Mouse (Mus musculus) mouse embryonic stem cell (cell line): Measurements from ENCODE around the gene Zc3h18.

Experiments used
- in situ Hi-C, 2 experiments: fragments of 300-500 bp; cut with MboI; formaldehyde crosslinking; loops; 1 replicate in 1 of 2; 3 replicates in 1 of 2; pipeline ENCODE4 v1.14.3; 2019 to 2020; ENCODE audit warnings: low sequenced_read_pairs in 2 of 2, low pct_unique_long_range_greater_than_20kb in 1 of 2, mixed read lengths in 1 of 2; ENCODE audit not compliant: unreplicated experiment in 1 of 2

The Zc3h18 gene

GRCm38 (mm10) chr8:122430058-122430636, 53.7 kb downstream of the Zc3h18 start:
- in situ Hi-C loops = no loop called here

DNA sequence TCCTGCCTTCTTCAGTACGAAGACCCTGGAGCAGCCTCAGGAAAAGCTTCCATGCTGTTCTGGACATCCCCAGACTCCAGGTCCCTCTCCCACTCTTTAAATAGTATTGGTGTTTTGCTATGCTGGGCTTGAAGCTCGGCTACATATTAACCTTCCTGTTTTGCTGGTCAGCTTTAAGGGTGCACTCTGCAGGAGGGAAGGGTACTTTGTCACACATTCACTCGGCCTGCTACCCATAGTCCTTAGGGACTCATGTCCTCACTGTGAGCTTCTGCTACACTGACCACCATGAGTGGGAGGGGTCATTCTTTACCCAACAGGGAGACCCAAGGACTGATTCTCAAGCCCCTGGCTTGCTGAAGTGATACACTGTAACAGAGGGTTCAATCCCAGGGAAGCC, 54.2 kb downstream of the Zc3h18 start:
- in situ Hi-C loops = no loop called here

DNA sequence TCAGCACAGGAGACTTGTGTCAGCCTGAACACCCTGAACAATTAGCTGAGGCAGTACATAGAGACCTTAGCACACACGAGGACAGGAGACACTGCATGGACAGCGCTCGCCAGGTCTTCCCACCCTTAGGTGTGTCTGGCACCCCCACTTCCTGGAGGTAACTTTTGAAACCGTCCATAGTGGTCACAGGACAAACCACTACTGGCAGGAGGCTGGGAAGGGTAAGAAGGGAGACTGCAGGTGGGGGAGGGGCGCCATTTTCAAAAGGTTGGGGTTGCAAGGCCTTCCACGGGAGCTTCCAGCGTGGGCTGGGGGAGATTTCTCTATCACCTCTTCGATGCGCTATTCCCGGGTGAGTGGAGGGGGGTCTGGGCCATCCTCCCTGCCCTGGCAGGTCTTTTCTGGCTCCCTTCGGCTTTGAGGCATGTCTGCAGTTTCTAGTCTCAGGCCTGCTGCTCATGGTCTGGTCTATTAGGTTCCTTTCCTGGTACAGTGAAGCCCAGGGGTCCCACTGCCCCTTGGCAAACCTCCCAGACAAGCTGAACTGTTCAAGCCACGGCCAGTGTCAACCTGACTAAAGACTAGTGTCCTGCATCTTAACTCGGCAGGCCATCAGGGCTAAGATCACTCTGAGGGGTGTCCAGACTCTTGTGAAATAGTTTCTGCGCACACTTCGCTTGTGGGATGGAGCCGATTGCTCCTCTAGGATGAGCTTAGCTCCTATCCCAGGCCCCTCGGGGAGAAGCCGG, 55.5 kb downstream of the Zc3h18 start:
- in situ Hi-C loops = no loop called here

DNA sequence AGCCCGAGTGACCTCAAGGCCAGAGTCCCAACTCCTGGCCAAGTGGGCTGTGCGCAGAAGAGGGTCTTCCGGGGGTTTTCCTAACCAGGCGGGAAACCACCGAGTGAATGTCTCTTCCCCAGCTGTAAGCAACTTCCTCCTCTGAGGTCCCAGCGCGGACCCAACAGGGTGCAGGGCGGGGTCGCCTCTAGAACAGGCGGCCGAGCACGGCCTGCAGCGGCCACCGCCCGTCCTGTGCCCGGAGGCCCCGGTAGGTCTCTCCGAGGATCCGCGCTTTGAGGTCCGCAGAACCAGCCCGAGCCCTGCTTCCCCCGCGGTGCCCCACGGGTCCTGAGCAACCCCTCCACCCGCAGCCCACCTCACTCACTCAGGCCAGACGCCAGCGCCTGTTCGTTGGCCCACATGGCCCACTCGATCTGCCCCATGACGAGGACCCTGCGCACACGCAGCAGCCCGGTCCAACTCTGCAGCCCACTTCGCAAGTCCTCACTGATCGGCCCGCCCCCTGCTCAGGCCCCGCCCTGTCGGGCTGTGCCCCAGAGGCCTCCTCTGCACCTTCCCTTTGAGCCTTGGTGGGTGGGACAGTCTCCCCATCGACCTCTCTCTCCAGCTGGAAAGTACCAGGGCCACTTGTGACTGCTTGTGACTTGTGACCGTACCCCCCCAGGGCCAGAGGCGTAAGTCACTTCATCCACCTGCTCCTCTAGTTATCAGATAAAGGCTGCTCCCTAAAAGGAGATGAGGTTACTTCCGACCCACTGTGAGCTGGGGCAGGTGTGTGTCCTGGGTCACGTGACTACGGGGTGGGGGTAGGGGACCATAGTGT, 56.2 kb downstream of the Zc3h18 start, which contains the start of gene Cyba:
TSS of gene Cyba (minus strand) at position 488 of the 826 bp plus-strand sequence.
- in situ Hi-C loops = no loop called here

DNA sequence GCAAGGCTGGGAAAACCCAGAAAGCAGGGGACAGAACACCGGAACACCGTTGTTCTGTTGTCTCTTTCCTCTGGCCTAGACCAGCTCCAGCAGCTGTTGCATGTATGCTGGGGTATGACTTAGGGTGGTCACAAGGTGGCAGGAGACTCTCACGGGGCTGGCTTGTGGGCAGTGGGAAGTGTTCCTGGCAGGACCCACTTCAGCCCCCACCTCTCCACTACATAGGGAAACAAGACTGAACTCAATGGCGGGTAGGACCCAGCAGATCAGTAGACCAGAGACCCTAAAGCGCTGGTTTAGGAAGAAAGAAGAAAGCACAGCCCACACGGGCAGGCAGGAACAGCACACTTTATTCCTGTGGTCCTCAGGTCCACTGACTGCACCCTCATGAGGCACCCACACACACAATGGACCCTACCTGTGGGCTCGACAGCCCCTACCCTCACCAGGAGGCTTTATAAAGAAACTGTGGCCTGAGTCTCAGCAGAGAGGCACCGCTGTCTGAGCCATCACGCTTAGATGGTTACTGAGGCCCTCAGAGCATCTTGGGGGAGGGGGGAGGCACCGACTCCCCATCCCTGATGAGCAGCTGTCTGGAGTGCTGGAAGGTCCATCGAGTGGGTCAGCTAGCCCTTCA, 57.0 kb downstream of the Zc3h18 start:
- in situ Hi-C loops = no loop called here

DNA sequence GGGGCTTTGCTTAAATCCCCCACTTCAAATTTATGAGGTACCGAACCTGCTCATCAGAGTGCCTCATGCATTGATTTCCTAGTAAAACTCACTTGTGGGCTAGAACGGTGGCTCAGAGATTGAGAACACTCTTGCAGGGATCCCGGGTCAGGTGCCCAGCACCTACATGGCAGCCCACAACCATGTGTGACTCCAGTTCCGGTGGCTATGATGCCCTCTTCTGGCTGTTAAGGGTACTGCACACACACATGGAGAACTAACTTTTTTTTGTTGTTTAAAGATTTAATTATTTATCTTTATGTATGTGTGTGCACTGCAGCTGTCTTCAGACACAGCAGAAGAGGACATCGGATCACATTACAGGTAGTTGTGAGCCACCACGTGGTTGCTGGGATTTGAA, 59.0 kb downstream of the Zc3h18 start:
- in situ Hi-C loops = no loop called here

DNA sequence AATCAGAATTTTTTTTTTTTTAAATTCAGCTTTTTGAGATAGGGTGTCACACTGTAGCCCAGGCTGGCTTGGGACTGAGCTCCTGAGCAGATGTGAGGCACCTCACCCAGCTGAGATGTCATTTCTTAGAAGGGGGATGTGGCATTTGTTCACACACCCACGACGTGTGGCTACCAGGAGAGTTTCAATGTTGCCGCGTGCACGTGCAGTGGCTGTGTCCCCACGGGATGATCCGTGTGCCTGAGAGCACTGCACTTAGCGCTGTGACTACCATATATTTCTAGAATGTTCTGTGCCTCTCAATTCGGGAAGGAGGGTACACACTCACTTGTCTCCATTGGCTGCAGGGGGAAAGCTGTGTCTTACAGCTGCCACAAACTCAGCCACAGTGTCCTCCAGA, 59.7 kb downstream of the Zc3h18 start:
- in situ Hi-C loops = no loop called here

GRCm38 (mm10) chr8:122436586-122437125, 60.2 kb downstream of the Zc3h18 start:
- in situ Hi-C loops = no loop called here

- in situ Hi-C loops = no loop called here
Measured at GRCm38 (mm10) chr8:122437708-122438331, 61.4 kb downstream of the Zc3h18 start.

- in situ Hi-C loops = no loop called here
Measured at GRCm38 (mm10) chr8:122439336-122439735, 62.9 kb downstream of the Zc3h18 start.

GRCm38 (mm10) chr8:122441326-122441725, 64.9 kb downstream of the Zc3h18 start:
- in situ Hi-C loops = no loop called here

GRCm38 (mm10) chr8:122442356-122442755, 65.9 kb downstream of the Zc3h18 start:
- in situ Hi-C loops = no loop called here

- in situ Hi-C loops = no loop called here
Measured at GRCm38 (mm10) chr8:122442781-122443180, 66.4 kb downstream of the Zc3h18 start.

- in situ Hi-C loops = no loop called here
Measured at GRCm38 (mm10) chr8:122443262-122444006, 67.0 kb downstream of the Zc3h18 start, which contains the start of gene Mvd. Gene Mvd, minus strand, starts transcription at chr8:122443422.

- in situ Hi-C loops = no loop called here
Measured at GRCm38 (mm10) chr8:122444058-122444748, 67.8 kb downstream of the Zc3h18 start.

GRCm38 (mm10) chr8:122445203-122445602, 68.8 kb downstream of the Zc3h18 start:
- in situ Hi-C loops = no loop called here

DNA sequence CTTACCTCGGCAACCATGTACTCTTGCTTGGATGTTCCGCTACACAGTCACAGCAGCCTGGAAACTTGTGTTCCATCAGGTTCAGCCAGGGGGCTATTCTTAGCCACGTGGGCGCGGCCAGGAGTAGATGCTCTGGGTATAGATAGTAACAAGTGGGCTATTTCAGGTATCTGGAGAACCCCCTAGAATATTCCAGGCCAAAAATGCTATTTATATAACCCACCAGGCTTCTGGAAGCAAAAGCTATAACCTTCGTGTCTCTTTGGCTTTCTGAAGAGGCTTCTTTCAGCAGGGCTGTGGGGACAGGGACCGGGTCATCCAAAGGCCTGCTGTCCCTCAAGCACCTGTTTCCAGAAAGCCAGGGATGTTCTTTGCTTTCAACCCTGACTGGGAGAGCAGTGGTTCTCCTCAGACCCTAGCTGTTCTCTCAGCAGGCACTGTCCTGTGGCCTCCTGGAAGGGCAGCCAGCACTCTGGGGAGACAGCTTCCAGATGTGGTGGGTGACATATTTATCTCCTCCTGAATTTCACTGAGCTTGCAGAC, 74.8 kb downstream of the Zc3h18 start:
- in situ Hi-C loops = no loop called here
